Mouse (Mus musculus): ENCODE data around the gene Paqr9.

- TF ChIP-seq CTCF (IDR thresholded peaks at IDR 0.05; ENCODE audit: low read depth, low read length): no peak
- TF ChIP-seq POLR2A (IDR thresholded peaks at IDR 0.05; ENCODE audit: borderline replicate concordance, low read depth, low read length): no peak
Measured at GRCm38 (mm10) chr9:95541650-95542432, 17.6 kb upstream of the Paqr9 start.

Measured in bone marrow macrophage, adult 2 months (primary cell).